Mouse (Mus musculus): ENCODE data around the gene Lrmda.

Lrmda gene

GRCm38 (mm10) chr14:22509747-22510530, 490.4 kb downstream of the Lrmda start:
- DNase-seq (ENCODE audit: low spot score) = no peak

- no peak for DNase-seq (ENCODE audit: low spot score)
Observed at GRCm38 (mm10) chr14:22510531-22510785, 490.9 kb downstream of the Lrmda start.

GRCm38 (mm10) chr14:22514362-22515084, 495.0 kb downstream of the Lrmda start:
- no peak for DNase-seq (ENCODE audit: low spot score)

- DNase-seq (ENCODE audit: low spot score) = no peak
Observed at GRCm38 (mm10) chr14:22530706-22531105, 511.2 kb downstream of the Lrmda start.

GRCm38 (mm10) chr14:22533501-22533900, 514.0 kb downstream of the Lrmda start:
- DNase-seq (ENCODE audit: low spot score) = no peak

GRCm38 (mm10) chr14:22545887-22546675, 526.6 kb downstream of the Lrmda start:
- DNase-seq (ENCODE audit: low spot score) = no peak

- no peak for DNase-seq (ENCODE audit: low spot score)
Observed at GRCm38 (mm10) chr14:22546676-22546984, 527.1 kb downstream of the Lrmda start.

GRCm38 (mm10) chr14:22548286-22548685, 528.8 kb downstream of the Lrmda start:
- DNase-seq (ENCODE audit: low spot score) = no peak

GRCm38 (mm10) chr14:22549166-22549565, 529.7 kb downstream of the Lrmda start:
- no peak for DNase-seq (ENCODE audit: low spot score)

GRCm38 (mm10) chr14:22552358-22552757, 532.8 kb downstream of the Lrmda start:
- no peak for DNase-seq (ENCODE audit: low spot score)

GRCm38 (mm10) chr14:22552841-22553240, 533.3 kb downstream of the Lrmda start:
- DNase-seq (ENCODE audit: low spot score) = no peak

GRCm38 (mm10) chr14:22553717-22554116, 534.2 kb downstream of the Lrmda start:
- no peak for DNase-seq (ENCODE audit: low spot score)

GRCm38 (mm10) chr14:22572486-22572885, 553.0 kb downstream of the Lrmda start:
- no peak for DNase-seq (ENCODE audit: low spot score)

GRCm38 (mm10) chr14:22573585-22573984, 554.1 kb downstream of the Lrmda start:
- no peak for DNase-seq (ENCODE audit: low spot score)

GRCm38 (mm10) chr14:22574006-22574405, 554.5 kb downstream of the Lrmda start:
- DNase-seq (ENCODE audit: low spot score) = no peak

GRCm38 (mm10) chr14:22576441-22576840, 556.9 kb downstream of the Lrmda start:
- DNase-seq (ENCODE audit: low spot score) = no peak

GRCm38 (mm10) chr14:22577411-22578037, 558.0 kb downstream of the Lrmda start:
- no peak for DNase-seq (ENCODE audit: low spot score)

GRCm38 (mm10) chr14:22578224-22578623, 558.7 kb downstream of the Lrmda start:
- DNase-seq (ENCODE audit: low spot score) = peak; percentile 67

- no peak for DNase-seq (ENCODE audit: low spot score)
Observed at GRCm38 (mm10) chr14:22578986-22579385, 559.5 kb downstream of the Lrmda start.

- no peak for DNase-seq (ENCODE audit: low spot score)
Observed at GRCm38 (mm10) chr14:22582065-22582464, 562.6 kb downstream of the Lrmda start.

GRCm38 (mm10) chr14:22586281-22586680, 566.8 kb downstream of the Lrmda start:
- no peak for DNase-seq (ENCODE audit: low spot score)

- DNase-seq (ENCODE audit: low spot score) = no peak
Observed at GRCm38 (mm10) chr14:22586796-22587195, 567.3 kb downstream of the Lrmda start.
